Mouse (Mus musculus): ENCODE results near the gene Rin2. TPM values are rescaled to one million over a fixed set of nuclear protein-coding genes. Genes with fewer than 3 reads are reported as not detected.

Rin2 gene
- polyA plus RNA-seq, 1 experiment: not detected

DNA sequence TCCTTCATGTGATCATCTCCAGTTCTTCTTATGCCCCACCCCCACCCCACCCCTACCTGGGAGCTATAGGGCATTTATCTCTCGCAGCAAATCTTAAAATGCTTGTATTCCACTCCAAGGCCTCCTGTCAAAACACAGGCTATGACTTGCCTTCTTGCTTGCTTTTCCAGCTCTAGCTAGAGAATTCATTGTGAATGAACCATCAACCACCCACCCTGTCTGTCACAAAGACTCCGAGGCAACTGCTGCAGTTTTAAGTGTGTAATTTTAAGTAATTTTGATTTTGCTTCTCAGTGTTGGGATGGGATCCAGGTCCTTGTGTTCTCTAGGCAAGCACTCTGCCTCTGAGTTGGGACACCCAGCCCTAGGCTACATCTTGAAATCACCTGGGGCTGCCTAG, 215.6 kb downstream of the Rin2 start:
- TF ChIP-seq GATA1 (IDR thresholded peaks at IDR 0.05; ENCODE audit: low read length): no peak

DNA sequence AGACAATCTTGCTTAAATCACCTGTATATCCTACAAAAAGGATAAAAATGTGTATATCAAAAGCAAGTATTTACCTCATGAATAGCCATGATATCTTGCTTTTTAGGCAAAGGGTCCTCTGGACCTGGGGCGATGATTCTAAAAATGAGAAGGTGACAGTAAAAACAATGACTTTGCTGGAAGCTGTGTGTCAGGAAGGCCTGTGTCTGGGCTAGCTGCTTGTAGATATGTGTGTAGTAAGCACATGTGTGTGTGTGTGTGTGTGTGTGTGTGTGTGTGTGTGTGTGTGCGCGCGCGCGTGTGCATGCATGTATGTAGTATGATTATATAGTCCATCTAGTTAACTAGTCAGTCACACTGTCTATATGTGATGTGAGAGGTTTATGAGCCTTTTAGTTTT, 218.7 kb downstream of the Rin2 start:
- TF ChIP-seq GATA1 (IDR thresholded peaks at IDR 0.05; ENCODE audit: low read length): no peak

DNA sequence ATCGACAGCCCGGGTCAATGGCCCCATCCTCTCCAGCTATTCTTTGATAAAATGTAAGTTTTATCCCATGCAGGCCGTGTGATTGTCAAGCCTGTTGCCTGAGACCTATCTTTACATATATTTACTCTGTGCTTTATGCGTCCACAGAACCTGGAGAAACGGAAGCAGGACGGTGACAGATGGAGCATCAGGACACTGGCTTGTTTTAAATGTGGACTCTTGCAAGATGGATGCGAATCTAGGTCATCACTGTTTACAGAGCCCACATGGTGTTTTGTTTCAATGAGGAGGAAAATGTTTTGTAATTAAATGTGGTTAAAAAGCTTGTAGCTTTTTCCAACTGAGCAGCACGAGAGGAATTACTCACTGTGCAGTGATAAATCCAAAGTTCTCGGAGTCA, 223.1 kb downstream of the Rin2 start:
- TF ChIP-seq GATA1 (IDR thresholded peaks at IDR 0.05; ENCODE audit: low read length): no peak

DNA sequence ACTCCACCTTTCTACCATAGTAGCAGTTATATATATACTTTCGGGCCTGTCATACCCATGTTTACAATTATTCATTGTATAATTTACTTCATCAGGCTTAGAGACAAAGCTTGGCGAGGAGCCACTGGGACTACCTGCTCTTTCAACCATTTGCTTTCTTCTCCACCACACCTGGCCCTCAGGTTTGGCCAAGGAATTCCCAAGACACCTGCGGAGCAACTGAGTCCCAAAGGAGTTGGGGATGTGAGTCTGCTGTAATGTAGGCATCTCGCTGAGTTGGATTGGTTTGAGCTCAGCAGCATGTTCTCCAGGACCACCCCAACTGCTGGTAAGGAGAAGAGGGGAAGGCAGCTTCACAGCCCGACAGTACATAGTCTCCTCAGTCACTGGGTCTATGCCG, 226.8 kb downstream of the Rin2 start, which contains the start of gene Naa20:
Naa20 (plus strand) TSS at position 239 of the 400 bp plus-strand sequence.
- no peak for TF ChIP-seq GATA1 (IDR thresholded peaks at IDR 0.05; ENCODE audit: low read length)

DNA sequence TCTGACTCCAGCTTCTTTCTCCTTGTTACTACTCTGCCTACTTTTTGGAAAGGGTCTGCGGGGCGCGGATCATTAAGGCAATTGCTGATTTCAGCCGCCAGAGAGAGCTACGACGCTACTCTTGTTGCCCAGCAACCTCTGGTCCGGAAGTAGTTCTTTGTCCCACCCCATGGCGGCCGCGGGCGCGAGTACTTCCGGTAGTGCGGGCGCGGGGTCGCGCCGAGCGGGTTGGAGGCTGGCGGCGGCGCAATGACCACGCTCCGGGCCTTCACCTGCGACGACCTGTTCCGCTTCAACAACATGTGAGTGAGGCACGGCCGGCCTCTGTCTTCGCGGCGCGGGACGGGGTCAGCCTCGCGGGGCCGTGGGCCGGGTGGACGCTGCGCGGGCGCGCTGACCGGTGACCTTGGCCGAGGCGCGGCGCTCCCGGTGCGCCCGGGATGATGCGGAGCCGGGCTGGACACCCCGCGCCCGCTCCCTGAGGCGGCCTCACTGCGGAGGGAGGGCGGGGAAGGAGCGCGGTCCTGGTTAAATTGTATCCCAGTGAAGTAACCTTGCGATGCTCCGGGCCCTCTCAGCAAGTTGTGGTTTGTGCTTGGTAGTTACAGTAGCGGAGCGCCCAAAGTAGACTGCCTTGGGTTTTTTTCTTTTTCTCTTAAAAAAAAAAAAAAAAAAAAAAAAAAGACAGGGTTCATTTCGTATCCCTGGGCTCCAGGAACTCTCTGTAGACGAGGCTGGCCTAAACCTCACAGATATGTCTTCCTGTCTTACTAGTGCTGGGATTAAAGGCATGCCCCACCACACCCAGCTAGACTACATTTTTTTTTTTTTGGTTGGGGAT, 228.3 kb downstream of the Rin2 start:
- no peak for TF ChIP-seq GATA1 (IDR thresholded peaks at IDR 0.05; ENCODE audit: low read length)

DNA sequence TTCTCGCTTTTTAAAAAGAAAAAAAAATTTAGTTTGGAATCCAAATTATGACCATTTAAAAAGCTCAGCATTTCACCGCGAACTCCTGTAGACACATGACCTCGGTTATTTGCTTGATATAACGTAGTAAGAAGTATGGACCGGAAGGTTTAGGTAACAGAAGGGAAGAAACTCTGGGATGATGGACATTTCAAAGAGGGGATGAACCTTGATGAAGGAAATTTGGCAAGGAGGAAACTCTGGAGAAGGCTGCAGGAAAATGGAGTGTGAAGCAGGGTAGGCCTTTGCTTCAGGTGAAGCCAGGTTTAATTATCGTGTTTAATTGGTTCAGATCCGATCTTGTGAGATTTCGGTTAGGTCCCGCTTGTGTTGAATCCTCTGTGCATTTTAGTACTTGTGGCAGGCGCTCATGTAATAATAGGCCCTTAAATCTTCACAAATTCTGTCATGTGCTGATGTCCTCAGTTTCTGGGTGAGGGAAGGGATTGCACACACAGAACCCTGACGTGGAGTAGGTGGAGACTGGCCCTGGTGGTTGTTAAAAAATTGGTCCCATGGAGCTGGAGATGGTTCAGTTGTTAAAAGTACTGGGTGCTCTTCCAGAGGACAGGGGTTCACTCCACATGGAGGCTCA, 229.1 kb downstream of the Rin2 start:
- TF ChIP-seq GATA1 (IDR thresholded peaks at IDR 0.05; ENCODE audit: low read length): no peak

DNA sequence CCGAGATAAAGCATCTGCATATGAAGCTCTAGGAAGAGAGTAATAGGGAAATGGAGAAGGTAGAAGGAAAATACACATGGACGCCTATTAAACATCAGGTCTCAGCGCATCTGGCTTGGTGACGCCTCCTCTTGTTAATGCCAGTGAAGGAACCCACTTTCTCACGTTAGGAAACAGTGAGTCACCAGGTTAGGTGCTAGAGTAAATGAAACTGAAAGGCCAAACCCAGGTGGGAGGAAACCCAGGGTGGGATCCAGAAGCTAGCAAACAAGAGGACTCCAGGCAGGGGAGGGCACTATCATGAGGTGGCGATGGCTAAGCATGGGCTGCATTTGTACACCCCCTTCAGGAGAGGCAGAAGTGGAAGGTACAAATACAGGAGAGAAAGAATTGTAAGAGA, 230.1 kb downstream of the Rin2 start:
- no peak for TF ChIP-seq GATA1 (IDR thresholded peaks at IDR 0.05; ENCODE audit: low read length)

DNA sequence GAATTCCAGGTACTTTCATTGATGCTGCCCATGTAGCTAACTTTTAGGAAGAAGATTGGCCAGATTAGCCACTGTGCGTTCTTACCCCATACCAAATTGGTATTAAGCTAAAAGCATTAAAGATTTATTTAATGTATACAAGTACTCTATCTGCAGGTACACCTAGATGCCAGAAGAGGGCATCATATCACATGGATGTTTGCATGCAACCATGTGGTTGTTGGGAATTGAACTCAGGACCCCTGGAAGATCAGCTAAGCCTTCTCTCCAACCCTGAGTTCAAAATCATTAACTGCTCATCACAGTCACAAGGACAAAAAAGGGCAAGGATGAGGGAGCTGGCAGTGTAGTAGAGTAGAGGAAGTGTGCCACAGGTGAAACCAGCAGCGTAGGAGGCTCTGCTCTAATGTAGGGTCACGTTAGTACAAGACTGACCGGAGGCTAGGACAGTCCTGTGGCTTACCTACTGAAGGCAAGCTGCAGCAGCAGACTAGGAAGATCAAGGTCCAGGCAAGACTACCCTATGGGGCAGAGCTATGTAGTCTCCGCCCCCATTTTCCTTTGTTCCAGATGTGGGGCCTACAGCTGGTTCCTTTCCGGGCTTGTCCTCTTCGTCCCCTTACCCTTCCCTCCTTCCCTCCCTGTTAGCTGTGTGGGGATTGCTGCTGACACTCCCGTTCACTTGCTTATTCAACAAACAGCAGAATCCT, 246.1 kb downstream of the Rin2 start:
- no peak for TF ChIP-seq GATA1 (IDR thresholded peaks at IDR 0.05; ENCODE audit: low read length)

DNA sequence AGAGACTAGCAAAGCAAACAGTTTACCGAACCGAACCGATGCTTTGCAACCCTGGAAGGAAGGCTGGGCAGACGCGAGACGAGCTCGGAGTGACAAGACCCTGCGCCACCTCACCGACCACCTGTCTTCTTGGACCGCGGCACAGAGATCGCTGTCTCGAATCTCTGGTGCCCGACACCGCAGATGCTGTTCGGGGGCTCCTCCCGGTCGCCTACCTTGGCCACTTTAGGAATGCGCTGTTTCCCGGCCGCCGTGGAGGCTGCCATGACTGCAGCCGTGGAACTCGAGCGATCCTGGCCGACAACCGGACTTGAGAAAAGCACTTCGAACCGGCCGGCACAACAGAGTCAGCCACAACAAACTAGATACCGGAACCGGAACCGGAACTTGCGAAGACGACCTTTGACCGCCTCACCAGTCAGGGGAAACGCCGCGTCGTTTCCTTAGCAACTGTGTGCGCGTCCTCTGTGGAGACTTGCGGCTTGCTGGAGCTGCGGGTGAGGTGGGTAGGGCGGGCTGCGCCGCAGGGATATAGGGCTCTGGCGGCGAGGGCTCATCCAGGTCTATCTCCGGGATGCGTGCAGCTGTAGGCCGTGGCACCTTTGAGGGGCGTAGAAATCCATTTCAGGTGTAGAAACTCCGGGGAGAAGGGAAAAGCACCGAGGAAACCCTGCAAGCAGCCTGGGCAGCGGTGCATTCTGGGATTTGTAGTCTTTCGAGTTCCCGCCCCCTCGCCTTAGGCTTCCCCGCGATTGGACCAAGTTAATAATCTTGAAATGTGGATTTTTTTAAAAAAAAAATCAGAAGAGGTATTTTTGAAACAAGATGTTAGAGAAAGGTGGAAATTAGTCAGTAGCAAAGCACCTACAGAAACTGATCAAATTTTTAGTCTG, 259.6 kb downstream of the Rin2 start, which contains the start of the genes Cfap61 and Crnkl1:
Cfap61 (plus strand) TSS at position 446 of the 893 bp plus-strand sequence.
Crnkl1 (minus strand) TSS at position 676 of the 893 bp plus-strand sequence.
- no peak for TF ChIP-seq GATA1 (IDR thresholded peaks at IDR 0.05; ENCODE audit: low read length)

DNA sequence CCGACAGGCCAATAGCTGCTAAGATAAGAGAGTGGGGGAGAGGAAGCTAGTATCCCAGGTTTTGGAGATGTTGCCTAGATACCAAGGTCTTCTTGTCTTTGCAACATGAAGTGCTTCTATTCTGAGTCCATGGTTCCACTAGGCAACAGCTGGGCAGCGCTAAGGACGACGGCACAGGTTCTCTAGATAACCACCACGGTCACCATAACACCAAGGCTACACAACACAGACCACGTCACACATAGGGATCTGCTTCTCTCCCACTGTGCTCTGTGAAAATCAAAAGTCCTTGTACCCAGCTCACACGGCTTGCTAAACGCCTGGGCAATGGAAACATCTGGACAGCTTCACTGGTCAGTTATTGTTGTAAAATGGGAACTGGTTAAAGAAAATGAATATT, 262.0 kb downstream of the Rin2 start:
- TF ChIP-seq GATA1 (IDR thresholded peaks at IDR 0.05; ENCODE audit: low read length): no peak

Other genes starting within 250 kb of the Rin2 start
- 62.6 and 76.6 TPM in 2 replicates for gene Naa20, start 226.9 kb downstream of the Rin2 start, polyA plus RNA-seq (2012)